Mouse (Mus musculus) testis, adult 10 weeks (tissue): ENCODE results near the gene Fam189a1. TPM values are rescaled to one million over a fixed set of nuclear protein-coding genes. Genes with fewer than 3 reads are reported as not detected.

ENCODE experiments used
- polyA plus RNA-seq: library from polyadenylated mRNA; stranded (reverse); fragments of 350-450 nt; fragmentation: Illumina TruSeq; extraction: RNeasy Lipid Tissue Mini Kit (QIAGEN cat#74804); gene quantifications from one replicate; pipeline ENCODE4 v1.2.3, GENCODE M21; 2014; ENCODE audit warnings: low read depth, low replicate concordance

Fam189a1 gene
- not detected for polyA plus RNA-seq

DNA sequence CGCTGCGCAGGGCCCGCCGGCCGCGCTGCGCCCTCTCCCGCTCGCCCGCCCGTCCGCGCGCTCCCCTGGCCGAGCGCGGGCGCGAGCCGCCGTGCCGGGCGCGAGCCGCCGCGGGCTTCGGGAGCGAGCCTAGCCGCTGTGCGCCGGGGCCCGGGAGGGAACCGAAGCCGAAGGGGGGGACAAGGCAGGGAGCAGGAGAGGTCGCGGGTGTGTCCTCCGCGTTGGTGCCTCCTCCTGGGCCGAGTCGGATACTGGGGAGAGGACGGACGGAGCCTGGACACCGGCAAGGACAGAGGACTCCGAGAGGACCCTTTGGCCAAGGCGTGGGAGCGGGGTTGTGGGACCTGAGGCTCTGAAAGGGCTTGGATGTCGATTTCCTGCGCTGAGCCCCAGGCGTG is at the start of gene Fam189a1:
Fam189a1 (minus strand) TSS at position 57 of the 398 bp plus-strand sequence.

DNA sequence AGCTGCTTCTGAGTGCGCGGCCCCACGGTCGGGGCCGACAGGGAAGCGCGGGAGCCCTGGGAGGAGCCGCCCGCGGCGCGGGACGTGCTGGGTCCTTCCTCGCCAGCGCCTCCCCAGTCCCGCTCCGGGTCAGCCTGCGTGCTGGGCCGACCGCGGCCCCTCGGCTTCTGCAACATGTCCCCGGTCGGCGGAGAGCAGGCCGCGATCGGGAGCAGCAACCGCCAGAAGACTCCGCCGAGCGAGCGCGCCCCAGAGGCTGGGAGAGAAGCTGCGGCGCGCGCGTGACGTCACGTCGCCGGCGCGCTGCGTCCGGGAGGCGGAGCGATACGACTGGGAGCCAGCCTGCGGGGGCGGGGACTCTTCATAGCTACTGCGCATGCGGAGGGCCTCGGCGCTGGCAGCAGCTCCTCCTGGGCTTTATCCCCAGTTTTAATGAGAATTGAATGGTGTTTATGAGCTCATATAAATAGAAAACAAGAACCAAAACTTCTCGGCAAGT is 283.6 kb downstream of the Fam189a1 start, which contains the start of gene Nsmce3:
Nsmce3 (minus strand) TSS at position 255 of the 499 bp plus-strand sequence.

